Mouse (Mus musculus) cortical plate, adult 2 months (tissue): ENCODE data around the gene Trappc6a.

Experiments
- CTCF ChIP-seq: fragments of 200-500 bp; IDR thresholded peaks from 2 replicates; pipeline ENCODE4 v1.5.1; 2011; ENCODE audit warnings: mild to moderate bottlenecking, control low read depth, low read length; ENCODE audit not compliant: insufficient read depth; ENCODE audit errors: extremely low read depth
- POLR2A ChIP-seq: fragments of 200-500 bp; IDR thresholded peaks from 2 replicates; pipeline ENCODE4 v1.6.1; 2011; ENCODE audit warnings: mild to moderate bottlenecking, low read length, control low read depth; ENCODE audit not compliant: insufficient read depth; ENCODE audit errors: extremely low read depth

DNA sequence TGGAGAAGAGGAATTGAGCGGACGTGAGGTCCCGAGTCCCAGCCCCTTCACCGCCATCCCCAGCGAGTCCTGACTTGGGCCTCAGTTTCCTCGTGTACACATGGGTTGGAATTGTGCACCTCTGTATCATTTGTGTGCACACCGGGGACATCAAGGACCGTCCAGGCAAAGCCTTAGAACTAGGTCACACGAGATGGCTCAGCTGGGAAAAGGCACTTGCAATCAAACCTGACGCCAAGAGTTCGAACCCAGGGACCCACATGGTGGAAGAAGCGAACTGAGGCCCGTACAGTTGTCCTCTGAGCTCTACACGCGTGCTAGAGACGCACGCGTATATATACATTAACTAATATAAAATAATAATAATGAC, 598 bp upstream of the Trappc6a start:
- no peak for TF ChIP-seq CTCF
- TF ChIP-seq POLR2A, result no peak
